Mouse (Mus musculus) C2C12 (cell line): ENCODE results near the gene Slc16a14. TPM values are rescaled to one million over a fixed set of nuclear protein-coding genes. Genes with fewer than 3 reads are reported as not detected.

ENCODE experiments used
- H3K27me3 ChIP-seq: one replicate; pipeline ENCODE4 v1.6.1; 2011; ENCODE audit not compliant: control insufficient read depth, insufficient read depth, insufficient read length
- H3K36me3 ChIP-seq: one replicate; pipeline ENCODE4 v1.6.1; 2011; ENCODE audit not compliant: control insufficient read depth, insufficient read depth
- H3K4me3 ChIP-seq: one replicate; pipeline ENCODE4 v1.5.1; 2011; ENCODE audit warnings: mild to moderate bottlenecking, control low read depth; ENCODE audit not compliant: poor library complexity, insufficient read depth, severe bottlenecking
- H3K79me2 ChIP-seq: one replicate; pipeline ENCODE4 v1.6.1; 2011; ENCODE audit not compliant: control insufficient read depth, insufficient read depth
- H3K79me3 ChIP-seq: one replicate; pipeline ENCODE4 v1.6.1; 2011; ENCODE audit warnings: low read depth, control low read depth
- H3ac ChIP-seq: one replicate; pipeline ENCODE3; 2011; ENCODE audit warnings: low read depth; ENCODE audit not compliant: control insufficient read depth, insufficient read length
- CEBPB ChIP-seq: IDR thresholded peaks from one replicate; pipeline ENCODE4 v1.6.1; 2011; ENCODE audit warnings: low read depth, mild to moderate bottlenecking, control low read depth, moderate library complexity
- CTCF ChIP-seq: IDR thresholded peaks from one replicate; pipeline ENCODE4 v1.5.1; 2011; ENCODE audit not compliant: control insufficient read depth, insufficient read depth, insufficient read length
- FOSL1 ChIP-seq: IDR thresholded peaks from one replicate; pipeline ENCODE4 v1.8.0; 2011; ENCODE audit warnings: mild to moderate bottlenecking, low read length; ENCODE audit not compliant: poor library complexity, insufficient read depth, severe bottlenecking
- MAX ChIP-seq: IDR thresholded peaks from one replicate; pipeline ENCODE4 v1.6.1; 2011; ENCODE audit warnings: mild to moderate bottlenecking, control low read depth
- MYOD1 ChIP-seq: IDR thresholded peaks from one replicate; pipeline ENCODE4 v1.6.1; 2011; ENCODE audit warnings: low read depth; ENCODE audit not compliant: control insufficient read depth, insufficient read length
- MYOG ChIP-seq: IDR thresholded peaks from one replicate; pipeline ENCODE4 v1.6.1; 2011; ENCODE audit not compliant: control insufficient read depth, insufficient read length; ENCODE audit errors: extremely low read depth
- USF1 ChIP-seq: IDR thresholded peaks from one replicate; pipeline ENCODE4 v1.6.1; 2011; ENCODE audit warnings: low read depth, mild to moderate bottlenecking, control low read depth, moderate library complexity
- polyA plus RNA-seq: library from polyadenylated mRNA; unstranded; fragments of >200 nt; fragmentation: generic; extraction: Trizol; gene quantifications from one replicate; pipeline ENCODE4 v1.2.1, GENCODE M21; 2012; ENCODE audit warnings: missing spikeins

Gene Slc16a14
- polyA plus RNA-seq, 1 experiment: 0.02 TPM

DNA sequence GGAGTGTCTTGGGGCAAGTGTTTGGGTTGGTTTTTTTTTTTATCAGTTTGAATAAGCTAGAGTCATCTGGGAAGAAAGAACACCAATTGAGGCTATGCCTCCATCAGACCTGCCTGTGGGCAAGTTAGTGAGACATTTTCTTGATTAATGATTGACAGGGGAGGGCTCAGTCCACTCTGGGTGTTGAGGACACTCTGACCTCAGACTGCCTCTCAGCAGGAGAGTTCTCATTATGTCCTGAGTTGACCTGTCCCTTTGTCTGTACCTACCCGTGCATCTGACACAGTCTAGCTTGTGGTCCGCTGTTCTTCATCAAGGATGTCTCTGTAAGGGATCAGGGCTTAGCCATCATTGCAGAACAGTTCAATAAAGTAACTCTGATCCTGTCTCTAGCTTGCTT lies 12.5 kb upstream of the Slc16a14 start:
- H3K27me3 ChIP-seq: no peaks in the 10 kb centered on the region
- TF ChIP-seq CTCF (no peak), FOSL1 (no peak), MYOD1 (no peak), MAX (no peak), MYOG (no peak), USF1 (no peak), CEBPB (no peak)
- H3ac ChIP-seq: no peak overlapping the region
- H3K79me3 ChIP-seq: no peaks in the 10 kb centered on the region
- no peaks in the 10 kb centered on the region for H3K79me2 ChIP-seq
- no peaks in the 10 kb centered on the region for H3K36me3 ChIP-seq
- no peak overlapping the region for H3K4me3 ChIP-seq

- Histone ChIP-seq H3K36me3 (no peaks in the 10 kb centered on the region), H3K79me3 (no peaks in the 10 kb centered on the region), H3ac (no peak overlapping the region), H3K27me3 (no peaks in the 10 kb centered on the region), H3K4me3 (no peak overlapping the region), H3K79me2 (no peaks in the 10 kb centered on the region)
- TF ChIP-seq FOSL1 (no peak), MYOD1 (no peak), CEBPB (no peak), MYOG (no peak), USF1 (no peak), CTCF (no peak), MAX (no peak)
Observed at GRCm38 (mm10) chr1:84945950-84946349, 11.0 kb upstream of the Slc16a14 start.

DNA sequence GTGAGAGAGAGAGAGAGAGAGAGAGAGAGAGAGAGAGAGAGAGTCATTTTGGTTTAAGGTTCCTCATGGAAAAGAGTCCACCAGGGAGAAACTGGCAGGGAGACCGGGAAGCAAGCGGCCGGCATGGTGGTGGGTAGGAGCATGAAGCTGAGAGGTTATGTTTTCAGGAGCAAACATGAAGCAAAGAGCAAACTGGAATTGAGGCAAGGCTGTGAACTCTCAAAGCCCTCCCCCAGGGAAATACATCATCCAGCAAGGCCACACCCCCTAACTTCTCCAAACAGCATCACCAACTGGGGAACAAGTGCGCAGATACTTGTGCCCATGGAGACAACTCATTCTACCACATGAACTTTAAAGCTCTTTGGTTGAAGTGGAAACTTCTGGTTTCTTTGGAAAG lies 8.6 kb upstream of the Slc16a14 start:
- Histone ChIP-seq H3K79me2 (no peaks in the 10 kb centered on the region), H3ac (no peak overlapping the region), H3K27me3 (no peaks in the 10 kb centered on the region), H3K79me3 (no peaks in the 10 kb centered on the region), H3K36me3 (no peaks in the 10 kb centered on the region), H3K4me3 (no peak overlapping the region)
- TF ChIP-seq FOSL1 (no peak), CEBPB (no peak), MYOD1 (no peak), MAX (no peak), USF1 (no peak), MYOG (no peak), CTCF (no peak)

DNA sequence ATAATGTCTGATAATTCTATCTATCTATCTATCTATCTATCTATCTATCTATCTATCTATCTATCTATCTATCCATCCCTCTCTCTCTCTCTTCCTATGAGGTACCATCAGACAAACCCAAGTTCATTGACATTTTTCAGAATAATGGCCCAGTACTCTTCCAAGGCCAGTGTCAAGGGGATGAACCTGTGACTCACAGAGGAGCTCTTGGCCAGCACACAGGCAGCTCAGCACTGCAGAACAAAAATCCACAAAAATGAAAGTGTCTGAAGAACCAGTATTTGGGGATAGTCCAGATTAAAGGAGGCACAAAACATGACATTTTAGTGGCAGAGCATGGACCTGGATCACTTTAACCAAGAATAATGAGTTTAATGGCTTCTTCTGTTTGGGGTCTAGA lies 7.7 kb upstream of the Slc16a14 start:
- H3K36me3 ChIP-seq: no peaks in the 10 kb centered on the region
- H3K4me3 ChIP-seq: no peak overlapping the region
- H3K79me3 ChIP-seq: no peaks in the 10 kb centered on the region

GRCm38 (mm10) chr1:84940322-84940721 lies 5.4 kb upstream of the Slc16a14 start:
- no peak for TF ChIP-seq USF1
- no peak for TF ChIP-seq MYOD1
- no peak for TF ChIP-seq FOSL1
- no peak for TF ChIP-seq MYOG
- TF ChIP-seq CTCF: no peak
- no peak for TF ChIP-seq MAX
- no peak for TF ChIP-seq CEBPB
- H3K36me3 ChIP-seq: no peaks in the 10 kb centered on the region
- no peak overlapping the region for H3K4me3 ChIP-seq
- H3K79me3 ChIP-seq: no peaks in the 10 kb centered on the region
- H3K79me2 ChIP-seq: no peaks in the 10 kb centered on the region
- no peaks in the 10 kb centered on the region for H3K27me3 ChIP-seq
- no peak overlapping the region for H3ac ChIP-seq

More for the DNA sequence above, 7.7 kb upstream of the Slc16a14 start:
- TF ChIP-seq USF1 (no peak), FOSL1 (no peak), MAX (no peak), CEBPB (no peak), CTCF (no peak), MYOD1 (no peak), MYOG (no peak)
- H3K27me3 ChIP-seq: no peaks in the 10 kb centered on the region
- H3K79me2 ChIP-seq: no peaks in the 10 kb centered on the region
- H3ac ChIP-seq: no peak overlapping the region

- no peaks in the 10 kb centered on the region for H3K79me2 ChIP-seq
- H3K79me3 ChIP-seq: no peaks in the 10 kb centered on the region
Observed at GRCm38 (mm10) chr1:84939466-84939865, 4.5 kb upstream of the Slc16a14 start.

More at GRCm38 (mm10) chr1:84939466-84939865, 4.5 kb upstream of the Slc16a14 start:
- Histone ChIP-seq H3K4me3 (no peak overlapping the region), H3K36me3 (no peaks in the 10 kb centered on the region), H3K27me3 (peaks cover 4% of the 10 kb centered on the region), H3ac (no peak overlapping the region)
- TF ChIP-seq FOSL1 (no peak), CEBPB (no peak), MAX (no peak), MYOD1 (no peak), CTCF (no peak), USF1 (no peak), MYOG (no peak)
